Mouse (Mus musculus) cortical plate, adult 2 months (tissue): Measurements from ENCODE around the gene Rfk.

Experiments used
- CTCF ChIP-seq: fragments of 200-500 bp; IDR thresholded peaks from 2 replicates; pipeline ENCODE4 v1.5.1; 2011; ENCODE audit warnings: mild to moderate bottlenecking, control low read depth, low read length; ENCODE audit not compliant: insufficient read depth; ENCODE audit errors: extremely low read depth
- POLR2A ChIP-seq: fragments of 200-500 bp; IDR thresholded peaks from 2 replicates; pipeline ENCODE4 v1.6.1; 2011; ENCODE audit warnings: mild to moderate bottlenecking, low read length, control low read depth; ENCODE audit not compliant: insufficient read depth; ENCODE audit errors: extremely low read depth

DNA sequence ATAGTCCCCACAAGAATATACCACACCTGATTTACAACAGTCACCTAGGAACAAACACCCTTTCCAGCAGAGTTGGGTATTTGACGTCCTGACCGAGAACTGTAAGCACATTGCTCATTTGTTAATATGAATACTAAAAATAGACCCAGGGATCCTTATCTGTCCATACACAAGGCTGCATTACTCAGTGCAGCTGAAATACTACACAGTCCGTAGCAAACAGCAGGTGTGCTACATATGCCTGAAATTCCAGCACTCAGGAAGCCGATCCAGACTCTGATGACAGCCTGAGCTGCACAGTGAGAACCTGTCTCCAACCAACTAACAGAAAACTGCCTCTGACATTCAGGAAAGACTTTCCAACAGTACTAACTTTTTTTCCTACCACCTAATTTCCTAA, 39.0 kb upstream of the Rfk start:
- TF ChIP-seq CTCF: no peak
- TF ChIP-seq POLR2A: no peak
